Mouse (Mus musculus): ENCODE results near the gene Ndufaf2.

DNA sequence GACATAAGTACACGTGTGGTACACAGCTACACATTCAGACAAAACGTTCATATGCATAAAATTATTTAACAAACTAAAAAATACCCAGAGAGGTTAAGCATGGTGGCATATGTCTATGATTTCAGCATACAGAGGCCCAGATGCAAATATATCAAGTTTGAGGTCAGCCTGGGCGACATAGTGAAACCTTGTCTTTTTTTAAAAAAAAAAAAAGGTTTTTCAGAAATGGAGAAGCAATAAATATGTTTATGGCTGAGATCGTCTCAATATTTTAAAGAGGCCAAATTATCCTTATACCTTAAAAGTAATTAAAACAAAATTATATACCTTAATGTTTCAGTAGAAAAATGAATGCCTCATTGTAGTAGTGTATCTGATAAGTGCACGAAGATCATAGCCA lies 49.7 kb upstream of the Ndufaf2 start:
- TF ChIP-seq FLI1 (IDR thresholded peaks at IDR 0.05; ENCODE audit: low read length) (no peak), GATA1 (IDR thresholded peaks at IDR 0.05; ENCODE audit: borderline replicate concordance, low read length) (no peak)
